Mouse (Mus musculus) forebrain, embryonic 12.5 days (tissue): ENCODE measurements at regions not wholly inside any gene's neighbourhood (a gene's known extent, or its start where the extent isn't known, plus 50 kb on each side); places are given as distances from the start of the nearest gene placed in this dataset.

Experiments
- ATAC-seq: fragments of 200-750 bp; cut with Nextera tagmentation; 2 replicates; pipeline ENCODE4 v1.8.0; 2017; ENCODE audit warnings: moderate TSS enrichment; ENCODE audit not compliant: low FRiP score
- H3K27ac ChIP-seq: fragments of 300-500 bp; sonication (generic); 2 replicates; pipeline ENCODE4 v1.5.1; 2016; ENCODE audit warnings: mild to moderate bottlenecking
- H3K27me3 ChIP-seq: fragments of 300-500 bp; sonication (generic); 2 replicates; pipeline ENCODE4 v1.6.1; 2016; ENCODE audit warnings: mild to moderate bottlenecking
- H3K36me3 ChIP-seq: fragments of 300-500 bp; sonication (generic); replicated peaks from 2 replicates; pipeline ENCODE4 v1.6.1; 2016; ENCODE audit warnings: mild to moderate bottlenecking
- H3K4me1 ChIP-seq: fragments of 300-500 bp; sonication (generic); 2 replicates; pipeline ENCODE4 v1.6.1; 2016
- H3K4me2 ChIP-seq: fragments of 300-500 bp; sonication (generic); 2 replicates; pipeline ENCODE4 v1.6.1; 2016; ENCODE audit warnings: mild to moderate bottlenecking, moderate library complexity
- H3K4me3 ChIP-seq: fragments of 300-500 bp; sonication (generic); replicated peaks from 2 replicates; pipeline ENCODE4 v1.5.1; 2016; ENCODE audit warnings: mild to moderate bottlenecking
- H3K9ac ChIP-seq: fragments of 300-500 bp; sonication (generic); 2 replicates; pipeline ENCODE4 v1.6.1; 2016; ENCODE audit warnings: mild to moderate bottlenecking
- H3K9me3 ChIP-seq: fragments of 300-500 bp; sonication (generic); 2 replicates; pipeline ENCODE4 v1.6.1; 2016
- WGBS: fragments of 180-500 bp; shearing (Covaris S2); methylation state at CpG from one replicate; pipeline ENCODE4 v1.1.7; 2016; 5-methylcytosine and 5-hydroxymethylcytosine counted together

GRCm38 (mm10) chr12:71433549-71434200 lies 124.0 kb downstream of the Dact1 start:
- 33% methylated on average over 9 of the region's 9 CpGs for WGBS
- H3K4me3 ChIP-seq, result no peak overlapping the region
- no peaks in the 10 kb centered on the region for H3K9me3 ChIP-seq
- H3K27ac ChIP-seq, result 0 out of 2 replicates have a peak overlapping the region, but pooled peaks have one; percentile 36
- no peak overlapping the region for H3K9ac ChIP-seq
- H3K4me1 ChIP-seq, result peaks cover 35% of the 10 kb centered on the region
- peak; percentile 65 for ATAC-seq
- 0 out of 2 replicates have a peak, but pooled peaks cover 14% of the 10 kb centered on the region for H3K27me3 ChIP-seq
- H3K36me3 ChIP-seq, result no peaks in the 10 kb centered on the region
- no peak overlapping the region for H3K4me2 ChIP-seq

GRCm38 (mm10) chr12:71438254-71438653 lies 128.6 kb downstream of the Dact1 start:
- Histone ChIP-seq H3K27me3 (0 out of 2 replicates have a peak, but pooled peaks cover 6% of the 10 kb centered on the region), H3K27ac (no peak overlapping the region), H3K4me2 (no peak overlapping the region), H3K9me3 (no peaks in the 10 kb centered on the region), H3K36me3 (no peaks in the 10 kb centered on the region), H3K9ac (no peak overlapping the region), H3K4me3 (no peak overlapping the region), H3K4me1 (peaks cover 17% of the 10 kb centered on the region)
- 70% methylated on average over 6 of the region's 6 CpGs for WGBS
- ATAC-seq, result no peak

- no peak overlapping the region for H3K4me3 ChIP-seq
- no peak overlapping the region for H3K9ac ChIP-seq
- WGBS, result 91% methylated on average over 3 of the region's 3 CpGs
- 0 out of 2 replicates have a peak, but pooled peaks cover 3% of the 10 kb centered on the region for H3K27me3 ChIP-seq
- H3K4me1 ChIP-seq, result no peaks in the 10 kb centered on the region
- H3K9me3 ChIP-seq, result no peaks in the 10 kb centered on the region
- no peaks in the 10 kb centered on the region for H3K36me3 ChIP-seq
- H3K27ac ChIP-seq, result no peak overlapping the region
- no peak overlapping the region for H3K4me2 ChIP-seq
- ATAC-seq, result no peak
Observed at GRCm38 (mm10) chr12:71440863-71441262, 131.2 kb downstream of the Dact1 start.

- no peaks in the 10 kb centered on the region for H3K9me3 ChIP-seq
Observed at GRCm38 (mm10) chr12:71441272-71441671, 131.6 kb downstream of the Dact1 start.

GRCm38 (mm10) chr12:71446177-71446891 lies 136.7 kb downstream of the Dact1 start:
- Histone ChIP-seq H3K27ac (no peak overlapping the region), H3K27me3 (no peaks in the 10 kb centered on the region), H3K4me2 (no peak overlapping the region), H3K4me3 (no peak overlapping the region), H3K9ac (no peak overlapping the region), H3K36me3 (no peaks in the 10 kb centered on the region), H3K9me3 (no peaks in the 10 kb centered on the region), H3K4me1 (no peaks in the 10 kb centered on the region)
- no peak for ATAC-seq
- WGBS, result 84% methylated on average over 8 of the region's 8 CpGs

More at GRCm38 (mm10) chr12:71441272-71441671, 131.6 kb downstream of the Dact1 start:
- H3K36me3 ChIP-seq, result no peaks in the 10 kb centered on the region
- no peak overlapping the region for H3K4me2 ChIP-seq
- H3K27ac ChIP-seq, result no peak overlapping the region
- H3K4me3 ChIP-seq, result no peak overlapping the region
- ATAC-seq, result no peak
- H3K9ac ChIP-seq, result no peak overlapping the region
- WGBS, result 92% methylated on average over 5 of the region's 5 CpGs
- no peaks in the 10 kb centered on the region for H3K4me1 ChIP-seq
- H3K27me3 ChIP-seq, result 0 out of 2 replicates have a peak, but pooled peaks cover 3% of the 10 kb centered on the region

GRCm38 (mm10) chr12:71446892-71447268 lies 137.2 kb downstream of the Dact1 start:
- Histone ChIP-seq H3K27me3 (no peaks in the 10 kb centered on the region), H3K4me2 (no peak overlapping the region), H3K4me3 (no peak overlapping the region), H3K9ac (no peak overlapping the region), H3K36me3 (no peaks in the 10 kb centered on the region), H3K27ac (no peak overlapping the region), H3K4me1 (no peaks in the 10 kb centered on the region), H3K9me3 (no peaks in the 10 kb centered on the region)
- 53% methylated on average over 7 of the region's 7 CpGs for WGBS
- ATAC-seq, result no peak

- H3K27me3 ChIP-seq, result no peaks in the 10 kb centered on the region
- H3K4me1 ChIP-seq, result no peaks in the 10 kb centered on the region
- 63% methylated on average over 3 of the region's 3 CpGs for WGBS
- H3K4me2 ChIP-seq, result no peak overlapping the region
- ATAC-seq, result no peak
- H3K4me3 ChIP-seq, result no peak overlapping the region
- no peaks in the 10 kb centered on the region for H3K36me3 ChIP-seq
- H3K9me3 ChIP-seq, result no peaks in the 10 kb centered on the region
- H3K27ac ChIP-seq, result no peak overlapping the region
- no peak overlapping the region for H3K9ac ChIP-seq
Observed at GRCm38 (mm10) chr12:71449032-71449431, 139.3 kb downstream of the Dact1 start.

GRCm38 (mm10) chr12:71450128-71450527 lies 140.4 kb downstream of the Dact1 start:
- WGBS, result 82% methylated on average over 4 of the region's 4 CpGs
- H3K27ac ChIP-seq, result no peak overlapping the region

GRCm38 (mm10) chr12:71450680-71451463 lies 141.2 kb downstream of the Dact1 start:
- no peak overlapping the region for H3K4me2 ChIP-seq
- H3K36me3 ChIP-seq, result no peaks in the 10 kb centered on the region
- H3K4me3 ChIP-seq, result no peak overlapping the region
- no peak overlapping the region for H3K9ac ChIP-seq
- H3K27me3 ChIP-seq, result peaks cover 3% of the 10 kb centered on the region; the same call in 1 of the 2 replicates
- no peak for ATAC-seq
- no peaks in the 10 kb centered on the region for H3K9me3 ChIP-seq
- H3K27ac ChIP-seq, result no peak overlapping the region
- H3K4me1 ChIP-seq, result no peaks in the 10 kb centered on the region
- WGBS, result 81% methylated on average over 14 of the region's 14 CpGs

More at GRCm38 (mm10) chr12:71450128-71450527, 140.4 kb downstream of the Dact1 start:
- no peak overlapping the region for H3K4me2 ChIP-seq
- no peaks in the 10 kb centered on the region for H3K36me3 ChIP-seq
- no peak overlapping the region for H3K9ac ChIP-seq
- no peak for ATAC-seq
- H3K27me3 ChIP-seq, result no peaks in the 10 kb centered on the region
- no peaks in the 10 kb centered on the region for H3K9me3 ChIP-seq
- no peaks in the 10 kb centered on the region for H3K4me1 ChIP-seq
- H3K4me3 ChIP-seq, result no peak overlapping the region

GRCm38 (mm10) chr12:71456900-71457299 lies 147.2 kb downstream of the Dact1 start:
- Histone ChIP-seq H3K4me2 (no peak overlapping the region), H3K4me3 (no peak overlapping the region), H3K27me3 (peaks cover 3% of the 10 kb centered on the region; the same call in 1 of the 2 replicates), H3K9ac (no peak overlapping the region), H3K9me3 (no peaks in the 10 kb centered on the region), H3K4me1 (peaks cover 3% of the 10 kb centered on the region; the same call in 1 of the 2 replicates), H3K36me3 (no peaks in the 10 kb centered on the region), H3K27ac (no peak overlapping the region)
- 87% methylated on average over 6 of the region's 6 CpGs for WGBS
- ATAC-seq, result no peak

- Histone ChIP-seq H3K27ac (no peak overlapping the region), H3K4me2 (no peak overlapping the region), H3K4me3 (no peak overlapping the region), H3K4me1 (peaks cover 3% of the 10 kb centered on the region; the same call in 1 of the 2 replicates), H3K9me3 (no peaks in the 10 kb centered on the region), H3K36me3 (no peaks in the 10 kb centered on the region), H3K27me3 (peaks cover 3% of the 10 kb centered on the region; the same call in 1 of the 2 replicates), H3K9ac (no peak overlapping the region)
- 66% methylated on average over 12 of the region's 12 CpGs for WGBS
- ATAC-seq, result no peak
Observed at GRCm38 (mm10) chr12:71458559-71459176, 149.0 kb downstream of the Dact1 start.

GRCm38 (mm10) chr12:71460643-71461042 lies 151.0 kb downstream of the Dact1 start:
- ATAC-seq, result no peak
- Histone ChIP-seq H3K4me3 (no peak overlapping the region), H3K27ac (no peak overlapping the region), H3K36me3 (no peaks in the 10 kb centered on the region), H3K9me3 (no peaks in the 10 kb centered on the region), H3K4me1 (peaks cover 3% of the 10 kb centered on the region; the same call in 1 of the 2 replicates), H3K27me3 (peaks cover 2% of the 10 kb centered on the region; the same call in 1 of the 2 replicates), H3K4me2 (no peak overlapping the region), H3K9ac (no peak overlapping the region)
- 56% methylated on average over 6 of the region's 6 CpGs for WGBS
